Mouse (Mus musculus): ENCODE results near the gene Lipc. TPM values are rescaled to one million over a fixed set of nuclear protein-coding genes. Genes with fewer than 3 reads are reported as not detected.
A peak's percentile ranks its signal among the peaks of the same experiment; 100 is the strongest.

The Lipc gene
- polyA plus RNA-seq, 1 experiment from 2014 or later, result 15.4 TPM

DNA sequence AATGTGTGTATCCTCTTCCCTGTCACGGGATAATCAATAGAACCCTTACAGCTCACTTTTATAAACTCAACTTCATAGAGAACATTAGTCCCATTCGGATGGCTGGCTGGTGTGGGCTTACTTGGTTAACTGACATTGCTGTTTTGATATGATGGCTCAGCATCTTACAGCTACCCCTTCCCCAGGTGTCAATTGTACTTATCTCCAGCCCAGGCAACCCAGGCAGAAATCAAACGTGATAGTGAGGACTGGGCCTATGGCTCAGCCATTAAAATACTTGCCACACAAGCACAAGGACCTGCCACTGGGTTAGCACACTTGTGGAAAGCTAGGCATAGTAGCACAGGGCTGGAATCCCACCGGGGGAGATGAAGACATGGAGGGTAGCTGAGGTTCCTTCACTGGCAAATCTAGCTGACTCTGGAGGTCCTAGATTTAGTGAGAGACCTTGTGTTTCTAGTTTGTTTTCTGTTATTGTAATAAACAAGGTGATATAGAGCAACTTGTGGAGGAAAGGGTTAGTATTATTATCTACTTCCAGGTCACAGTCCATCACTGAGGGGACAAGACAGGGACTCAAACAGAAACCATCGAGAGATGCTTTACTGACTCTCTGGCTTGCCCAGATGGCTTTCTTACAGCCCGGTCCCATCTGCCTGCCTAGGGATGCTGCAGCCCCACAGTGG is 121.0 kb downstream of the Lipc start:
- peaks cover 71% of the 10 kb centered on the region for H3K4me1 ChIP-seq
- ATAC-seq, result no peak
- peak overlapping the region; percentile 36 for H3K27ac ChIP-seq
- H3K4me3 ChIP-seq, result no peak overlapping the region
- no peaks in the 10 kb centered on the region for H3K27me3 ChIP-seq (replicated peaks)
- no peaks in the 10 kb centered on the region for H3K36me3 ChIP-seq
- H3K9me3 ChIP-seq (replicated peaks), result no peaks in the 10 kb centered on the region
- H3K4me2 ChIP-seq, result no peak overlapping the region
- WGBS (ENCODE audit: insufficient replicate concordance), result 63% methylated on average over 6 of the region's 6 CpGs
- peak overlapping the region; percentile 4; the same call in 1 of the 2 replicates for H3K9ac ChIP-seq

GRCm38 (mm10) chr9:70829784-70830488 is 122.1 kb downstream of the Lipc start:
- H3K36me3 ChIP-seq, result no peaks in the 10 kb centered on the region
- no peaks in the 10 kb centered on the region for H3K9me3 ChIP-seq (replicated peaks)
- no peak overlapping the region for H3K9ac ChIP-seq
- 68% methylated on average over 7 of the region's 7 CpGs for WGBS (ENCODE audit: insufficient replicate concordance)
- H3K4me1 ChIP-seq, result peaks cover 60% of the 10 kb centered on the region
- H3K27me3 ChIP-seq (replicated peaks), result no peaks in the 10 kb centered on the region
- H3K27ac ChIP-seq, result no peak overlapping the region
- no peak for ATAC-seq
- no peak overlapping the region for H3K4me2 ChIP-seq
- H3K4me3 ChIP-seq, result no peak overlapping the region

DNA sequence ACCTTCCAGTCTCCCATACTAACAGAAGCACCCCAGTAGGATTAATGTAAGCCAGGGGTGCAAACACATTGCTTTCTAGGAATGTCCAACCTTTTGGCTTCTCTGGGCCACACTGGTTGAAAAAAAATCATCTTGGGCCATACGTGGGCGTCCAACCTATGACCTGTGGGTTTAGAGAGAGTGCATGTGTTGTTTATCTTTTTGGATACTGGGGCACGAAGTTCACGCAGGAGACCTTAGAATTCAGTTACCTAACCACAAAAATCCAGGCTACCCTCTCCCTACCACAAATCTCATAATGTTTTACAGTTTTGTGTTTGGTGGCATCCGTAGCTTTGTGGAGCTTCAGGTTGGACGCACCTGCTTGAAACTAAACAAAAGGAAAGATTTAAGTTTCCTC is 124.1 kb downstream of the Lipc start:
- 67% methylated on average over 6 of the region's 6 CpGs for WGBS (ENCODE audit: insufficient replicate concordance)
- no peak overlapping the region for H3K4me3 ChIP-seq
- ATAC-seq, result no peak
- no peak overlapping the region for H3K4me2 ChIP-seq
- H3K27ac ChIP-seq, result no peak overlapping the region
- H3K36me3 ChIP-seq, result 0 out of 2 replicates have a peak, but pooled peaks cover 2% of the 10 kb centered on the region
- peaks cover 55% of the 10 kb centered on the region for H3K4me1 ChIP-seq
- no peaks in the 10 kb centered on the region; the same call in 1 of the 2 replicates for H3K9me3 ChIP-seq (replicated peaks)
- no peaks in the 10 kb centered on the region for H3K27me3 ChIP-seq (replicated peaks)
- no peak overlapping the region for H3K9ac ChIP-seq

GRCm38 (mm10) chr9:70824103-70824502 is 127.9 kb downstream of the Lipc start:
- no peak overlapping the region for H3K4me2 ChIP-seq
- WGBS (ENCODE audit: insufficient replicate concordance), result 64% methylated on average over 3 of the region's 3 CpGs
- no peak overlapping the region for H3K4me3 ChIP-seq
- H3K9me3 ChIP-seq (replicated peaks), result no peaks in the 10 kb centered on the region; the same call in 1 of the 2 replicates
- H3K4me1 ChIP-seq, result peaks cover 35% of the 10 kb centered on the region
- no peak for ATAC-seq
- H3K27me3 ChIP-seq (replicated peaks), result no peaks in the 10 kb centered on the region
- H3K27ac ChIP-seq, result peak overlapping the region; percentile 47; the same call in 1 of the 2 replicates
- H3K36me3 ChIP-seq, result 0 out of 2 replicates have a peak, but pooled peaks cover 4% of the 10 kb centered on the region
- H3K9ac ChIP-seq, result 0 out of 2 replicates have a peak overlapping the region, but pooled peaks have one; percentile 7

DNA sequence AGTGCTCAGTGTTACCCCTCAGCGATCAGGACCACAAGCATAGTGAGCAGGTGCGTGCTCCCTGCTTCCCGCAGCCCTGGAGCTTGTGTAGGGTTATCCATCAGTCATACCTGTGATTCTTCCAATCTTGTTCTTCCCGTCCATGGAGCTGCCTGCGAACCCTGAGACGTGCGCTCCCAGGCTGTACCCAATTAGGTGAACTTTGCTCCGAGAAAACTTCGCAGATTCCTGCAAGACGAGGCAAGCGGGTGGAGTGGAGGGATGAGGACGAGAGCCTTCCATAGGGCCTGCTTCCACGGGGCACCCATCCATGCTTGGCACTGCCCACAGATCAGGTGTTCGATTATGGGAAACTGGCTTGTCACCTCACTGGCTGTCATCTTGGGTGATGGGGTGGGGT is 133.3 kb downstream of the Lipc start:
- H3K9me3 ChIP-seq (replicated peaks), result no peaks in the 10 kb centered on the region; the same call in 1 of the 2 replicates
- H3K27me3 ChIP-seq (replicated peaks), result no peaks in the 10 kb centered on the region; the same call in 1 of the 2 replicates
- ATAC-seq, result no peak
- no peak overlapping the region for H3K4me3 ChIP-seq
- 0 out of 2 replicates have a peak, but pooled peaks cover 4% of the 10 kb centered on the region for H3K36me3 ChIP-seq
- H3K27ac ChIP-seq, result no peak overlapping the region
- 82% methylated on average over 14 of the region's 14 CpGs for whole genome bisulfite sequencing (ENCODE audit: insufficient replicate concordance)
- no peak overlapping the region for H3K9ac ChIP-seq
- no peak overlapping the region for H3K4me2 ChIP-seq
- peaks cover 36% of the 10 kb centered on the region for H3K4me1 ChIP-seq

DNA sequence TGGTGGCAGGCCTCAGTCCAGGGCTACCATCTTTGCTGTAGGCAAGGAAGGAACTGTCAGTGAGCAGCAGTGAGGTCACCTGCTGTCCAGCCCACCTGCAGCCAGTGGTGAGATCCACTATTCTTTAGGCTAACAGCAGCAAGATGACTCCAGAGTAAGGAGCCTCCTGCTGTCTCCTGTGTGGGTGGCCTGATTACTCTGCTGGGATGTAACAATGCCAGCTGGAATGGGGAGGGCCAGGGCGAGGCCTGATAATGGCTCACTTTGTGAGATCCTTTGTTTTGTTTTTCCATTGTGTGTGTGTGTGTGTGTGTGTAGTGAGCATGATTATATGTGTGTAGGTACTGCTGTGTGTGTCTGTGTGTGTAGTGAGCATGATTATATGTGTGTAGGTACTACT is 134.6 kb downstream of the Lipc start:
- ATAC-seq, result no peak

DNA sequence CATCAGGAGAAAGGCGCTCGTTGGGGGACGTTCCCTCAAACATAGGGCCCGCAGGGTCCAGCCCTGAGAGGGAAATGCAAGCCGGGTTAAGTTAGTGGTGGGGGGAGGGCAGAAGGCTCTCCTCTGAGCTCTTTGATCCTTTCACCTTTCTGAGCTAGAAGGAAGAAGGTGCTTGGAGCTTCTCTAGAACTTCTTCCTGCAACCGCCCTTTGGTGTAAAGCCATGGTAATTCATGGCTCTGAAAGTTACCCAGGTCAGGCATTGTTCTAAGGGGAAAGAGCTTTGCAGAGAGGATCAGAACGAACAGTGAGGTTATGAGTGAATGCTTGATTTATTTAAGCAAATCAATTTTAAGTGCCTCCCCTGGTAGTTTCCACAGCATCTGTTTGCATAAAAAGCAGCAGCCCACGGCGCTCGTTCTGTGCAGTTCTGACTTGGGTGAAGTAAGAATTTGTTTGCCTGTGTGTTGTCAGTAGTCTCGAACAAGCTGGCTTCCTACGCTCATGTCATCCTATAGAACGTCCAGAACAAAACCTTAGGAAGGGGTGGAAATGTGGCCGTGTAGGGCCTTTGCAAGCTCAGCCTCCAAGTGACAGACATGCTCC is 135.2 kb downstream of the Lipc start:
- no peak overlapping the region for H3K9ac ChIP-seq
- H3K27ac ChIP-seq, result no peak overlapping the region; the same call in 1 of the 2 replicates
- no peaks in the 10 kb centered on the region; the same call in 1 of the 2 replicates for H3K27me3 ChIP-seq (replicated peaks)
- H3K4me2 ChIP-seq, result no peak overlapping the region
- H3K4me3 ChIP-seq, result no peak overlapping the region
- WGBS (ENCODE audit: insufficient replicate concordance), result 77% methylated on average over 14 of the region's 14 CpGs
- no peak for ATAC-seq
- no peaks in the 10 kb centered on the region for H3K36me3 ChIP-seq
- H3K9me3 ChIP-seq (replicated peaks), result no peaks in the 10 kb centered on the region
- H3K4me1 ChIP-seq, result peaks cover 35% of the 10 kb centered on the region

More for the DNA sequence above, 134.6 kb downstream of the Lipc start:
- 81% methylated on average over 1 of the region's 1 CpGs for WGBS (ENCODE audit: insufficient replicate concordance)
- Histone ChIP-seq H3K4me2 (no peak overlapping the region), H3K27ac (peak overlapping the region; percentile 55; the same call in 1 of the 2 replicates), H3K9ac (no peak overlapping the region), H3K36me3 (no peaks in the 10 kb centered on the region), H3K9me3 (replicated peaks) (no peaks in the 10 kb centered on the region), H3K4me3 (no peak overlapping the region), H3K27me3 (replicated peaks) (no peaks in the 10 kb centered on the region; the same call in 1 of the 2 replicates), H3K4me1 (peaks cover 34% of the 10 kb centered on the region)

DNA sequence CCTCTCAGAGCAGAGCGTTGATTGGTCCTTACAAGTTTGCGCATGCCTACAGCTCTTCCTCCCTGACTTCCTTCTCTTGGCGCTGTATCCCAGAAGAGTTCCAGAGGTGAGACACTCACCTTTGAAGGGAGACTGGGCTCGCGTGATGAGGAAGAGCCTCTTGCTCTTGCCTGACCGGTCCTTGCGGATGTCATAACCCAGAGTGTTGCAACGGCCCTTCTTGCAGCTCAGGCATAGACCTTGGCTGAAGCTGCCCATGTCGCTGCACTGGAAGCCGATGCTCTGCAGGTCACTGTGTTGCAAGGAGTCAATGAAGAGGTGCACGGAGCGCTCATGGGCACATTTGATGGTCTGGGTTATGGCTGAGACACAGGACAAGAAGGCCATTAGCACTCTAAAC is 139.5 kb downstream of the Lipc start:
- Histone ChIP-seq H3K4me1 (peaks cover 38% of the 10 kb centered on the region), H3K36me3 (no peaks in the 10 kb centered on the region), H3K27ac (no peak overlapping the region), H3K4me3 (no peak overlapping the region), H3K9ac (no peak overlapping the region), H3K4me2 (no peak overlapping the region), H3K9me3 (replicated peaks) (no peaks in the 10 kb centered on the region), H3K27me3 (replicated peaks) (no peaks in the 10 kb centered on the region; the same call in 1 of the 2 replicates)
- WGBS (ENCODE audit: insufficient replicate concordance), result 84% methylated on average over 12 of the region's 12 CpGs
- no peak for ATAC-seq

DNA sequence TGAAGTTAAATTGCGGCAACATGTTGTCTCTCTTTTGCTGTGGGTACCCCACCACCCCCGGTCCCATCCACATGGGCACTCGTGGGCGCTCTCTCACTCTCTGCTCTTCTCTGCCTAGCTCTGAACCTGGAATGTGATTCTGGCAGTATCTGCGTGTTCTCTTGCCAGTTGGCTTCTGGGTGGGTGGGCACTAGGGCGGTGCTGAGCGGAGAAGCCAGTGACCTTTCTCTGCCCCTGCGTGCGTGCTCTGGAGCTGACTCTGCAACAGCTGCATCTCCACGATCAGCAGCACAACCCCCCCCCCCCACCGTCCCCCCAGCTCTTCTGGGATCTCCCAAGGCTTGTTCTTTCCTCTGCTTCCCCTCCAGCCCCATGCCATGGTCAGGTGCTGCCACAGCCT is 144.3 kb downstream of the Lipc start:
- Histone ChIP-seq H3K9ac (no peak overlapping the region), H3K4me2 (no peak overlapping the region), H3K36me3 (no peaks in the 10 kb centered on the region), H3K9me3 (replicated peaks) (no peaks in the 10 kb centered on the region), H3K4me3 (no peak overlapping the region), H3K27ac (no peak overlapping the region), H3K4me1 (peaks cover 19% of the 10 kb centered on the region; the same call in 1 of the 2 replicates), H3K27me3 (replicated peaks) (no peaks in the 10 kb centered on the region)
- no peak for ATAC-seq
- 73% methylated on average over 11 of the region's 11 CpGs for WGBS (ENCODE audit: insufficient replicate concordance)

GRCm38 (mm10) chr9:70806069-70806468 is 146.0 kb downstream of the Lipc start:
- Histone ChIP-seq H3K4me1 (peaks cover 20% of the 10 kb centered on the region), H3K36me3 (no peaks in the 10 kb centered on the region), H3K9me3 (replicated peaks) (no peaks in the 10 kb centered on the region), H3K27ac (no peak overlapping the region), H3K9ac (no peak overlapping the region), H3K4me2 (no peak overlapping the region), H3K4me3 (no peak overlapping the region), H3K27me3 (replicated peaks) (no peaks in the 10 kb centered on the region)
- WGBS (ENCODE audit: insufficient replicate concordance), result 35% methylated on average over 1 of the region's 1 CpGs
- ATAC-seq, result peak; percentile 40; the same call in 1 of the 2 replicates

GRCm38 (mm10) chr9:70802816-70803215 is 149.2 kb downstream of the Lipc start:
- no peak for ATAC-seq
- H3K4me2 ChIP-seq, result no peak overlapping the region
- H3K27me3 ChIP-seq (replicated peaks), result no peaks in the 10 kb centered on the region
- no peak overlapping the region for H3K27ac ChIP-seq
- H3K9me3 ChIP-seq (replicated peaks), result no peaks in the 10 kb centered on the region
- no peaks in the 10 kb centered on the region for H3K36me3 ChIP-seq
- WGBS (ENCODE audit: insufficient replicate concordance), result 57% methylated on average over 3 of the region's 3 CpGs
- peaks cover 19% of the 10 kb centered on the region for H3K4me1 ChIP-seq
- H3K4me3 ChIP-seq, result no peak overlapping the region
- no peak overlapping the region for H3K9ac ChIP-seq

GRCm38 (mm10) chr9:70801761-70802160 is 150.3 kb downstream of the Lipc start:
- Histone ChIP-seq H3K9ac (no peak overlapping the region; the same call in 1 of the 2 replicates), H3K27me3 (replicated peaks) (no peaks in the 10 kb centered on the region), H3K27ac (no peak overlapping the region), H3K4me1 (peaks cover 16% of the 10 kb centered on the region), H3K4me2 (no peak overlapping the region), H3K4me3 (no peak overlapping the region), H3K36me3 (no peaks in the 10 kb centered on the region), H3K9me3 (replicated peaks) (no peaks in the 10 kb centered on the region)
- 51% methylated on average over 3 of the region's 3 CpGs for WGBS (ENCODE audit: insufficient replicate concordance)
- no peak for ATAC-seq

Data from liver, embryonic 12.5 days (tissue).